Mouse (Mus musculus): Measurements from ENCODE around the gene Ak1. TPM values are rescaled to one million over a fixed set of nuclear protein-coding genes. Genes with fewer than 3 reads are reported as not detected.

Ak1 gene
- total RNA-seq, 2 experiments from 2014 or later: 53.4 to 68.7 TPM

DNA sequence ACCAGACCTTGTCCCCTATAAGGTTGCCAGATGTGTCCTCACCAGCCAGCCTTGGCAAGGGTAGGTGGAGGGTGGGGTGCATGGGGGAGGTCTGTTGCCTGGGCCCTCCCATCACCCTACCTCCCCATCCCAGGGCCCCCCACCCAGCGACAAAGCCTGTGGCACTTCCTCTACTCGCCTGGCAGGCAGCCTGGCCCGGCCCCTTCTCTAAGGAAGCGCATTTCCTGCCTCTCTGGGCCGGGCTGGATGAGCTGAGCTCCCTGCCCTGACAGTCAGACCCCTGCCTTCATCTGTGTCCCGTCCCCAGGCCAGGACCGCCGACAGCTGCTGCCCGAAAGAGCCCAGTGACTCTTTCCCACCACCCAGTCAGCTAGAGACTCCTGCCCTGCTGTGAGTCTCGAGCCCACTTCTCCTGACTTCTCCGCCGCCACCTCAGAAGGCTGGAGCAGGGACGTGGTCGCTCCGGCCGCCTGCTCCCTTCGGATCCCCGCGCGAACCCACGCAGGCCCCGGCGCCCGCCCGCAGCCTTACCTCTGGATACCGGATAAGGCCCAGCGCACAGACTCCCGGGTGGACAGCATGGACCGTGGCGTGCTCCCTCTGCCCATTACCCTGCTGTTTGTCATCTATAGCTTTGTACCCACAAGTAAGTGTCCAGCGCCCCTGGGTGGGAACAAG lies 25.0 kb downstream of the Ak1 start, which contains the start of gene Eng:
Eng (plus strand) TSS at position 217 of the 678 bp plus-strand sequence.
- no peak for DNase-seq (ENCODE audit: low spot score in 2 of 2)

DNA sequence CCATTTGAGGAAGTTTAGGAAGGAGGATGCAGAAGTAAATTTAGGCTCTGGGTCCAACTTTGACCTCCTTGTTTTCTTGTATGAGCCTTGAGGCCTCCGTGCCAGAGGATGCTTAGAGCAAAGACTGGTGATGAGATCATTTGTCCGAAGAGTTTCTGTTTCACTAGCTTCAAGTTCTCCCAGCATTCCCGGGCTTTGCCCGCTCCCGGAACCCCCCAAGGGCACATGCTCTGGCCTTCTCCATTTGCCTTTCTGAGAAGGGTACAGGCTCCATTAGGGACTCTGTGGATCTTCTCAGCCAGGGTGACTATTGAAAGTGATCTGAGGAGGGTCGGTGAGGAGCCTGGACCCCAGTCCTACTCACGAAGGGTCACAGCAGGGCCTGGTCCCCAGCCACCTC lies 25.8 kb downstream of the Ak1 start:
- no peak for DNase-seq (ENCODE audit: low spot score in 2 of 2)

DNA sequence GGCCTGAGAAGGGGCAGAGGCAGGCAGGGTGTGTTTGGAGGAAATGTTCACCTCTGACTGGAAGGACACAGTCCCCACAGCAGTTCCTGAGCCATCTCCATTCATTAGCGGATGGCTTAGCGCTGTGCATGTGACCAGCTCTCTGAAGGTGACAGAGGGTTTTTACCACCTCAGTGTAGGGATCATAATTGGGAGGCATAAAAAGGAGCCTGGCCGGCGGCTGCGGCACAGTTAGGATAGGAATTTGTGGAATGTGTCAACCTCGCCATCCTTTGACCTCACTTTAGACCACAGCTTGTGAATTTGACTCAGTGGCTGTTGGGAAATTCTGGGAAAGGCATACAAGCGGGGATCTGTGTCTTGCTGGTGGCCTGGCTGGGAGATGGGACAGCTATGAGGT lies 32.2 kb downstream of the Ak1 start:
- no peak for DNase-seq (ENCODE audit: low spot score in 2 of 2)

DNA sequence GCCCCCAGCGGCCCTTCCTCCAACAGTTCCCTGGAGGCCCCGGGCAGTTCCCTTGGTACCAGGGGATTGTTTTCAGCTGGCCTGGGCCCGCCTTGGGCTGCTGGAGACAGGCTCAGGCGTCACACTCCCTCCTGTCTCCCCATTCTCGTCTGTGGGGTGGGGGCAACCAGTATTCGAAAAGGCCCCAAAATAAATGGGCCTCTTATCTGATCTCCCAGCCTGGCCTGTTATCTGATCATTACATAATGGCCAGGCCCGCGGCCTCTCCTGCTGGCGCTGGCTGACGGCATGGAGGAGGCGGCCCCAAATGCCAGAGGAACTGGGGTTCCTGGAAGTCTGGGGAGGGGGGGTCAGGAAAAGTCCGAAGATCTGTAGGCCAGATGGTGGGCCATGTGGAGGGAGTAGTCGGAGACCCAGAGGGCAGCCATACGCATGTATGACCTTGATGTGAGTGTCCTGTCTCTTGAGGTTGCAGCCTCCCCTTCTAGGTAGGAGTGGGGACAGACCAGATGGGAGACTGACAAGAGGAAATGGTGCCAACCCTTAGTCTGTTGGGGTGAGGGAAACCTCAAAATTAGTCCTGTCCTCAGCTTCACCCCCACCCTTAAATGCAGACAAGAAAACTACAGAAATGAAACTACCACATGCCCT lies 33.3 kb downstream of the Ak1 start:
- DNase-seq (ENCODE audit: low spot score in 2 of 2): no peak

DNA sequence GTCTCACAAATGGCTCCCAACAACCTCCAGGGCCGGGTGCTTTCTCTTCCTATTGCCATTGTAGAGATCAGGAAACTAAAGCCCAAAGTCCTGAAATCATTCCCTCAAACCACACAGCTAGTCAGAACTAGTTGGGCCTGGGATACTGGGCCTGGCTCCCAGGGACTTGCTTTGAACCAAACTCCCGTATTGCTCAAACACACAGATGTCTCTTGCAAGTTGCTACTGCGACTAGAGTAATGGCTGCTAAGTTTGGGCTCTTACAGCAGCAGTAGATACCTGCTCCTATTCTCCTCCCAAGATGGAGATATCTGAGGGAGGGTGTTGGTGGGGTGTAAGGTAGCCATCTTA lies 33.8 kb downstream of the Ak1 start:
- no peak for DNase-seq (ENCODE audit: low spot score in 2 of 2)

DNA sequence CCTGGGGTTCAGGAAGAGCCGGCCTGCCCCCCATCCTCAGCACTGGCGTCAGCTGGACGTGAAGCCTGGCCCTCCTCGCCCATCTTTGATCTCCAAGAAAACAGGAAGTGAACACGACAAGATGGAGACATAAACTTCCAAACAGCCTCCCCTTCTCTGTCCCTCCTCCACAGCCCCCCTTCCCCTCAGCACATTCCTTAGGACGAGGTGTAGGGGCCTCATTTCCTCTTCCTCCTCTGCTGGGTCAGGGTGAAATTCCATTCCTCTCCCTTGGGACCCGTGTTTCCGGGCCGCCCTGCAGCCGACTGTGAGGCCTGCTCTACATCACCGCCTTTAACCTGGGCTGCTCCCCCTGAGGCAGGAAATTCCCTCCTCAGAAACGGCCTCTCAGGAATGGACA lies 34.3 kb downstream of the Ak1 start:
- no peak for DNase-seq (ENCODE audit: low spot score in 2 of 2)

DNA sequence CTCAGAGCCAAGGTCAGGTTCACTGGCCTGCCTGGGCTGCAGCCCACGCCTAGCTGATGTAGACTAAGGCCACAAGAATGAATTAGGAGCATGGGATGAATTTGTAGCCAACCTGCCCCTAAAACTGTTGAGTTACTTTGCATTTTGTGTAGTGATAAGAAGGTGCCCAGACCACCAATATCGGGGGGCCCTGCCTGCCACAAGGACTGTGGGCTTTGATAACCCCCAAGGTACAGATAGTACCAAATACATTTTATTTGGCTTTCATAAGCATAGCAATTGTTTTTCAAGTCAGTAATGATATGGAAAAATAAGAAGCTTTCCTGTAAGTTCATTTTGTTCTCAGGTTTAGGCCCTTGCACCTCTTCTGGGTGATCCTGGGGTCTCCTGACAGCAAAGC lies 37.3 kb downstream of the Ak1 start:
- DNase-seq (ENCODE audit: low spot score in 2 of 2): no peak

DNA sequence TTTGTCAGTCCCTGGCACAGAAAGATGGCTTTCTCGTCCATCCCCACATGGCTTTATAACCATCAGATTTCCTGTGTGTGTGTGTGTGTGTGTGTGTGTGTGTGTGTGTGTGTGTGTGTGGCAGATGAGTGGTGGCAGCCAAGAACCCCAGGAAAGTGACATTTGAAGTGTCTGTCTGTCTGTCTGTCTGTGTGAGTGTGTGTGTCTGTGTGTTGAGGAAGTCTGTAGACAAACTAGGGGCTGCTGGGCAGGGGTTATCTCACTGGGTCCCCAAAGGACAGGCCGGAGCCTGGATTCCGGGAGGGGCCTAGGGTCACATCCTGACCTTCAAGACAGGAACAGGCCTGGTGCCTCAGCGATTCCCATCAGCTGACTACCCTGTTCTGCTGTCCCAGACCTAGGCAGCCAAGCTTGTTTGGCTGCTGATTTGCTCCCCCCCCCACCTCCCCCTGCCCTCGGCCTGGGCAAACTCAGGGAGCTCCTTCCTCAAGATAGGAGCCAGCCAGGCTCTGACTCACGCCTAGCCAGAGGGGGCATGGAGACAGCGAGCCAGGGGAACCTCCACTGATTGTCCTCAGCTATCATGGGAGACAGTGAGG lies 40.0 kb downstream of the Ak1 start:
- no peak for DNase-seq (ENCODE audit: low spot score in 2 of 2)

DNA sequence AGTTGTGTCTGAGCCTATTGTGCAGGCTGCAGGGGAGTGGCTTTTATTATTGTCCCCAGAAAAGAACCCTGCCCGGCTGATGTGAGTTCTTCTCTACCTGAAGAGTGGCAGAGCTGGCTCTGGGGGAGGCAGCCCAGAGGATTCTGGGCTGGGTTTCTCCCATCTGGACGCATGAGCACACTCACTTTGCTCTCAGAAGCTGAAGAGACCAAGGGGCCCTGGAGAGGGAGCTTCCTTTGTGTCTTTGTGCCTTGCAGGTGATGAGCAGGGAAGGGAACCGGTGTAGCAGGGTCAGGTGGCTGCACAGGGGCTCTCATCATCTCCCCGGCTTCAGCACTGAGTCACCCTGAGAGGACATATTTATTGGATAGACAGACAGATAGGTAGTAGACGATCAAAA lies 40.7 kb downstream of the Ak1 start:
- DNase-seq (ENCODE audit: low spot score in 2 of 2): no peak

DNA sequence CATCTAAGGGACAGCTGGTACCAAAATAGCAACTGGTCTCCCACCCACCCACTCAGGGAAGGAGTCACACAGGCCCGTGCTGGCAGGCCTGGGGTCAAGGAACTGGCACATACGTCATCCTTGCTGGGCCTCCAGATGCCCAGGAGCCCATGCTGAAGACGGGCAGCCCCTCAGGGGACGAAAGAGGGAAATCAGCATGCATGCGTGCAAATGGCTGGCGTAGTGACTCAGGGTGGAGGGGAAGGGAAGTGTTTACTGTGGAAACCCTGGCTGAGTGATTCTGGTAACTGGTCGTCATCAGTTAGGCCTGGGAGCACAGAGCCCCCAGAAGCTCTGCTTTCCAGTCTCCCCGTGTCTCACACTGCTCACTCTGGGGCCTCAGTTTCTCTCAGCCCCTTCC lies 43.8 kb downstream of the Ak1 start:
- no peak for DNase-seq (ENCODE audit: low spot score in 2 of 2)

DNA sequence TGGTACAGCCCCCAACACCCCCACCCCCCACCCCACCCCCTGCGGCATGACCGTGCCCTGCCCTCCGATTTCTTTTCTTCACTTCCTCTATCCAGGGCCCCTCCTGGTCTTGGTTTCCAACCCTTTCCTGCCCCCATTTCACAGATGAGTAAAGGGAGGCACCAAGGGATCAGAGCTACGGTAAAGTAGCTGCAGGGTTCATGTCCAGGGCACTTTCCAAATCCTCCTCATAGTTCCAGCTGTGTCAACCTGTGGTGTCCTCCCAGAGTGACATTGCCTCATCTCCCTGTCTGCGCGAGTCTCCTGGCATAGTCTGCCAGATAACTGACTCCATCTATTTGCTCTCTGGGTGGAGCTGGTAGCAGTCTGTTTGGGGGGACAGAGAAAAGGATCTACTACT lies 44.3 kb downstream of the Ak1 start:
- DNase-seq (ENCODE audit: low spot score in 2 of 2): no peak

DNA sequence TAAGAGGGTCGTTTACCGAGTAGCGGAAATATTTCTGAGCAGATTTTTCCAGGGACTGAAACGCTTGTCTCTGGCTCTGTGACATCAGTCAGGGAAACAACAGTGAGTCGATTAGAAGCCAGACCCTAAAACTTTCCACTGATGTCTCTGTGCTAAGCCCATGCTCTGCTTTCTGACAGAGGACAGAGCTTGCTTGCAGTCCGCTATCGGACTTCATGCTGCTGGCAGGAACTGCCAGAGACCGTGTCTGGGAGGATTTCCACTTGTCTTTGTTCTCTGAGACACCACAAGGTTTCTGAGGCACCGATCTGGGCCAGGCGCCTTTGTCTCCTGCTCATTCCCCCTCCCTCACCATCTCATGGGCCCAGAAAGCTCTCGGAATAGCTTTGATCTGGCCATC lies 46.2 kb downstream of the Ak1 start:
- DNase-seq (ENCODE audit: low spot score in 2 of 2): no peak

DNA sequence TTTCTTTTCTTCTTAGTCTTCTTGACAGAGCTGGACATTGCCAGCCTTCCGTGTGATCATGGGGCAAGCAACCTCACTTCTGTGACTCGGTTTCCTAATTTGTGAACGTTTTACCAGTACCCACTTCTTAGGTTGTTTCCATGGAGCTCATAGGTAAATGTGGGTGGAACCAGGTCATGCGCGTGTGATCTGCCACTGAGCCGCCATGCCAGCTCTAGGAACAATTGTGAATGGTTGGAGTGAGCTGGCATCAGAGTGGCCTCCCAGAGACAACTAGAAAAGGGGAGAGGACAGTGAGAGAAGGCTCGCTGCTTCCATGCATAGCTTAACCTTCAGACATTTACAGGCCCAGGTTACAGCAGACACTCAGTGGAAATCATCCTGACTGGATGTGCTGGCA lies 46.6 kb downstream of the Ak1 start:
- DNase-seq (ENCODE audit: low spot score in 2 of 2): no peak

DNA sequence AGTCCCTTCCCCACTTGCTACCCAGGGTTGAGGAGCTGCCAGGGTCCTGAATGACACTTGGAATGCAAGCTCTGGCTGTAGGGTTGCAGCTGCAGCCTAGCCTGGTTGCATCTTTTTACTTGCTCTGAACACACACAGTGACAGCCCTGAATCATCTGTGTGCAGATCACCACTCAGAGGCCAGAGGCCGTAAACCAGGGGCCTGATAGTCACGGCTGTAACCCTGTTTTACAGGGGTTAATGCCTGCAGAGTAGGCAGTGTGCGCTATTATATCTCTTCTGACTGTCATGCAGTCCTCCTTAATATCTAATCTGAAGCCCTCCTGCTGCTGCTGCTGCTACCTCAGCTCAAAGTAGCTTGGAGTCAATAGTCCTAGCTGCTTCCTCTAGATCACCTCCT lies 48.3 kb downstream of the Ak1 start:
- DNase-seq (ENCODE audit: low spot score in 2 of 2): no peak

DNA sequence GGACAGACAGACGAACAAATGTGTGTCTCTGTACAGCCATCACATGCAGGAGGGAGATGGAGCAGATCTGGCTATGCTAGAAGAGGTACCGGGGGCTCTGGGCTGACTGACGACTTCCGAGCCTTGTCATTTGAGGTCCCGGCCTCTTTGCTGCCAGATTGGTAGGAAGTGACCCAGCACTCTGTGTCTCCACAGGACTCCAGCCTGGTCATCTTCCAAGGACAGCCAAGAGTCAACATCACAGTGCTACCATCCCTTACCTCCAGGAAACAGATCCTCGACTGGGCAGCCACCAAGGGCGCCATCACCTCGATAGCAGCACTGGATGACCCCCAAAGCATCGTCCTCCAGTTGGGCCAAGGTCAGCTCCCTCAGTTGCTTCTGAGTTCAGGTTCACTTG lies 49.6 kb downstream of the Ak1 start:
- DNase-seq (ENCODE audit: low spot score in 2 of 2): no peak

DNA sequence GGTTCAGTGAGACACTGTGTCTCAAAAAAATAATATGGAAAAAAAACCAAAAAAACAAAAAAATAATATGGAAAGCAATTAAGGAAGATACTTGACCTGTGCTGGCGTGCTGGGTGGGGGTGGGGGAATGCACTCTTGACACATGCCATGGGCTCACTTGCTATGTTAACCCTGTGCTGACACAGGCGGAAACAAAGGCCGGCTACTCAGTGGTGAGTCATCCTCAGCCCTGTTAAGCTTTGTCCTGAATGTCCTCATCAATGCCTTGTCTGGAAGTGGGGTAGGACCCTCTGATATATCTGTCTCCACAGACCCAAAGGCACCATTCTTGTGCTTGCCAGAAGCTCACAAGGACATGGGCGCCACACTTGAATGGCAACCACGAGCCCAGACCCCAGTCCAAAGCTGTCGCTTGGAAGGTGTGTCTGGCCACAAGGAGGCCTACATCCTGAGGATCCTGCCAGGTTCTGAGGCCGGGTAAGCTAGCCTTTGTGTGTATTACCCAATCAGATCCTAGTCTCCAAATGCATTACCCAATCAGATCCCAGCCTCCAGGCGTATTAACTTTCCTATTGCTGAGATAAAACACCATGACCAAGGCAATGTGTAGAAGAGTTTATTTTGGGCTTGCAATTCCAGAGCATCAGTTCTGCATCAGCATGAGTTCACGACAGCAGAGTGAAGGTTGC lies 50.5 kb downstream of the Ak1 start:
- no peak for DNase-seq (ENCODE audit: low spot score in 2 of 2)

DNA sequence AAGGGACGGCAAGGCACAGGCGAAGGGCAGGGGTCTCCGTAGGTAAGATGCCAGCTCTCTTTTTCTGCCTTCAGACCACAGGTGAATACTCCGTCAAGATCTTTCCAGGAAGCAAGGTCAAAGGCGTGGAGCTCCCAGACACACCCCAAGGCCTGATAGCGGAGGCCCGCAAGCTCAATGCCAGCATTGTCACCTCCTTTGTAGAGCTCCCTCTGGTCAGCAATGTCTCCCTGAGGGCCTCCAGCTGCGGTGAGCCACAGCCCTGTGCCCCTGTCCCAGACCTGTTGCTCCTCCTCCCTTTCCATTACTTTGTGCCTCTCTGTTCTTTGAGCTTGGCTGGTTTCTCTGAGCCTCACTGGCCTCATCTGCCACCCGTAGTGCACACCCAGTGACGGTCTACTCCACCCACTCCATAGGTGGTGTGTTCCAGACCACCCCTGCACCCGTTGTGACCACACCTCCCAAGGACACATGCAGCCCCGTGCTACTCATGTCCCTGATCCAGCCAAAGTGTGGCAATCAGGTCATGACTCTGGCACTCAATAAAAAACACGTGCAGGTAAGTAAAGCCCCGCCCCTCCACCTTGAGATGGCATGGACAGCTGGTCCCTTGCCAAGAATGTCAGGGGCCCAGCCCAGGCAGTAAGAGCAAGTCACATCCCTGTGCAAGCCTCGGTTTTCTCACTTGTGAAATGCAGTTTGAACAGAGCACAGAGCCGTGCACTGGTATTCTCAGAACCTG lies 51.8 kb downstream of the Ak1 start:
- DNase-seq (ENCODE audit: low spot score in 2 of 2): no peak

DNA sequence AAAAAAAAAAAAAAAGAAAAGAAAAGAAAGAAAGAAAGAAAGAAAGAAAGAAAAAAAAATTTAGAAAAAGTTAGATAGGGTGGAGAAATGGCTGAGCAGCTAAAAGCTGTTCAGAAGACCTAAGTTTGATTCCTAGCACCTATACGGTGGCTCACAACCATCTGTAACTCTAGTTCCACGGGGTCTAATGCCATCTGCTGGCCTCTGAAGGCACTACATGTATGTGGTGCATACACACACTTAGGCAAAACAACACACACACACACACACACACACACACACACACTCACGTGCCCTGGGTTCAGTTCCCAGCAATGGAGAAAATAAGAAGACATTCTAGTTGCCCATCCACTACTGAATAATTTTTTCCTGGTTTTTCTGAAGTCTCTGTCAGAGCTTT lies 55.3 kb downstream of the Ak1 start:
- no peak for DNase-seq (ENCODE audit: low spot score in 2 of 2)

DNA sequence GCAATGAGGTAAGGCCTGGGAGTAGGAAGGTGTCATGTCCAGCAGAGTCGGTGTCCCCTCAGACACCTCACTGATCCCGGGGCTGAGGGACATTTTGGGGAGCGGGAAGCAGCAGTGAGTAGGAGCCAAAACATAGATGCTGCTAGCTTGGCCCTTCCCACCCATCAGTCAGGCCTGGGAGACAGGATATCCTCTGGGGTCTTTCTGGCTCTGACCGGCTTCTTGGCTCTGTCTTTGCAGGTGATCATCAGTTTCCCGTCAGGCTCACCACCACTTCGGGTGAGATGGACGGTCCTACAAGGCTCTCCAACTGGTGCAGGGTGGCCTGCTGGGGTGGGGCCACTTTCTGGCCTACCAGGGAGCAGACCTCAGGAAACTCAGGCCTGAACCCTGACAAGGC lies 56.1 kb downstream of the Ak1 start:
- DNase-seq (ENCODE audit: low spot score in 2 of 2): no peak

DNA sequence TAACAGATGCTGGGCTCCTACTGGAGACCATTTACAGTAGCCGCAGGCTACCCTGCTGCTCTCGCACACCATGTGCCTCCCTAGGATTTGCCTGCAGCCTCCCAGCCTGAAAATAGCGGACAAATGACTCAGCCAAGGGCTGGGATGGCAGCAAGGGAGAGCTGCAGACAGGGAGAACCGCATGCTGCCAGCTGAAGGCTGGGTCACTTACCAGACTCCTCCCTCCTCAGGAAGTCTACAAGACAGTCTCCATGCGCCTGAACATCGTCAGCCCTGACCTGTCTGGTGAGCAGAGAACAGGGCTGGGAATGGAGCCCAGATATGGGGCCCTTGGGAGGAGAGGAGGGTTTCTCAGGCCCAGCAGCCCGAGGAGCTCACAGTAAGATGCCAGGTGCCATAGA lies 58.5 kb downstream of the Ak1 start:
- no peak for DNase-seq (ENCODE audit: low spot score in 2 of 2)

DNA sequence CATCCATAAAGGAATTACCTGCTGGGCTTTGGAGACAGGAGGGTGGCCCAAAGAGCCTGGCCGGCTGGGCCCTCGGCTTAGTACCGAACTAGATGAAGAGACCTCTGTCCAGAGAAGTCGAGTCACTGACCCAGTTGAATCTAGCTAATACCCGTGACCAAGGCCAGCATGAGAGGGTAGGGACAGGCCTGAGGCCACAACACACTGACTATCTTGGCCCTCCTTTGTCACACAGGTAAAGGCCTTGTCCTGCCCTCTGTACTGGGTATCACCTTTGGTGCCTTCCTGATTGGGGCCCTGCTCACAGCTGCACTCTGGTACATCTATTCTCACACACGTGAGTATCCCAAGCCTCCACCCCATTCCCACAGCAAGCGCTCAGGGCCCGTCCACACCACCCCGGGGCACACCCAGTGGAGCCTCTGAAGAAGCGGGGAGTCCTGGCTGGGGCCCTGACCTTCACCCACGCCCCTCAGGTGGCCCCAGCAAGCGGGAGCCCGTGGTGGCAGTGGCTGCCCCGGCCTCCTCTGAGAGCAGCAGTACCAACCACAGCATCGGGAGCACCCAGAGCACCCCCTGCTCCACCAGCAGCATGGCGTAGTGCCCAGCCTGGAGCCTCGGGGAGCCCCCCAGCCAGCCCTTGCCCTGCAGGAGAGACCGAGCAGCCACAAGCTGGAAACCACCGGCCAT lies 59.5 kb downstream of the Ak1 start:
- DNase-seq (ENCODE audit: low spot score in 2 of 2): no peak
